Mouse (Mus musculus): ENCODE results near the gene Olfr1383.
"Not testable (repeated sequence)": the region's sequence is repeated elsewhere in the genome, so short reads cannot be mapped to it uniquely, and the experiment has no call there.

DNA sequence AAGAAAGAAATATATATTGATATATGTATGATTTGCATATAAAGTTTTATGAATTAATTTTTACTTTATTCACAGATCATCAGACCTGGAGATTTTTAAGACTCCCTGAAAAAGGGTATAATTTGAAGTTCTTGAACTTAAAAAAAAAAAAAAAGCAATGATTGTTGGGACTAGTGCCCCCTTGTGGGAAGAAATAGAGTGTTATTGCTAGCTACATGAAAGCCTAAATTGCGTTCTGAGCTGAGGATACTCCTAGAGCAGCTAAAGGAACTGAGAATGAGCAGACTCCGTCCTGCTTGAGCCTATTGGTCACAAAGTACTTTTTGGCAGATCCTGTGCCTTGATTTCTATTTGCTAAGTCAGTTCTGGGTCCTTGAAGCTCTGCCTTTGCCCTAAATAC, 55.6 kb downstream of the Olfr1383 start:
- not testable (repeated sequence) for TF ChIP-seq CTCF (IDR thresholded peaks at IDR 0.05; ENCODE audit: low read depth, low read length); POLR2A (IDR thresholded peaks at IDR 0.05; ENCODE audit: extremely low read depth, insufficient read depth, low read length)

Data from liver, adult 2 months (tissue).